Mouse (Mus musculus) left cerebral cortex, adult 9 months (tissue): ENCODE data around the gene Slc39a11.

ENCODE experiments used
- DNase-seq, 2 experiments: peaks; one replicate each; pipeline ENCODE4 v3.0.0; 2022; ENCODE audit warnings: low spot score in 2 of 2

Slc39a11 gene

DNA sequence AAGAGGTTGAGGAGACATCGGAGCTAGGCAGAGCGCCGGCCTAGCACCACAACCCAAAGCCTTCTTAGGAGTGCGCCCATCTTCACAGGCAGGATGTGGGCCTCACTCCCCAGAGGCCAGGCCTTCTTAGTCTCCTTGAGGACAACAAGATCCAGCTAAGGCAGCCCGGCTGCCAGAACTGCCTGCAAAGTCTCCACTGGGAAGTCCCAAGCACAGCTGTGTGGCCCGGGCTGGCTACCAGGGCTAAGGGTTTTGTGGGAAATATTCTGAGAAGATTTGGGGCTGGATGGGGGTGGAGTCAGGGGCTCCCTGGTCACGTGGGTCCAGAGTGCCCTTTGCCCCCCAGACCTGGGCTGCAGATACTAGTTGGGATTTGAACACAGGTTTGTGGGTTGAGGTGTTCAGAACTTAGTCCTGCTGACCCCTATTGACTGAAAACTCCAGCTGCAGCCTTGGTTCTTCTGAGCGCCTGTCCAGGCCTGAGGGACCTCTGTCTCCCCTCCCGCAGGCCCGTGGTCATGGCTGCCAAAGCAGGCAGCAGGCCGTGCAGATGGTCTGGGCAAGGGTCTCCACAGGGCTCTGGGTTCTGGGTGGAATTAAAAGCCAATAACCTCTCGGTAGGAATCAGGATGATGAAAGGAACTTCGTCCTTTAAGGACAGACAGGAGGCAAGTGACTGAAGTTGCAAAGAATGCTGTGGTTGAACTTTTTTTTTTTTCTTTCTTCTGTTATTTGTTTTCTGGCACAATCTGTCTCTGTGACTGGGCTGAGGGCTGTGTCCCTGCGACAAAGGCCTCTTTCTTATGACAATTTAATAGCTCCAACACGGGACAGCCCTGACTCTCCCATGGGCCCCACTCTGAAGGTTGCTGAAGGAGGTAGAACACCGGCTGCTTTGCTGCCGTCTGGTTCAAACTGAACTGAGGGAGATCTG lies 357.8 kb downstream of the Slc39a11 start:
- no peak for DNase-seq

DNA sequence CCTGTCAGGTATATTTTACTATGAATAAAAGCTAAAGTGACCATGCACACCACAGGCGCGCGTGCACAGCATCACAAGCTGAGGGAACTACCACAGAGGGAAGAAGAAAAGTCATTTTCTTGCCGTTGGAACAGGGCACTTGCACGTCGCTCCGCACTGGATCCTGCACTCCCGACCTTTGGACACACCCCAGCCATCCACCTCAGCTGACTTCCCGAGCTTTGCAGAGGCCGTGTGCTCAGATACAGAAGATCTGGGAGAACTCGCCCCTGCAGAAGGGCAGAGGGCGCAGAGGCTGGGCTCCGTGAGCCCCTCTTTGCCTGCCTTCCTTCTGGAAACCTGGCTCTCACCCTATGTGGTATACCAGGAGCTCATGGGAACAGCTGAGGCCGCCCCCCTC lies 359.0 kb downstream of the Slc39a11 start:
- DNase-seq, result no peak

DNA sequence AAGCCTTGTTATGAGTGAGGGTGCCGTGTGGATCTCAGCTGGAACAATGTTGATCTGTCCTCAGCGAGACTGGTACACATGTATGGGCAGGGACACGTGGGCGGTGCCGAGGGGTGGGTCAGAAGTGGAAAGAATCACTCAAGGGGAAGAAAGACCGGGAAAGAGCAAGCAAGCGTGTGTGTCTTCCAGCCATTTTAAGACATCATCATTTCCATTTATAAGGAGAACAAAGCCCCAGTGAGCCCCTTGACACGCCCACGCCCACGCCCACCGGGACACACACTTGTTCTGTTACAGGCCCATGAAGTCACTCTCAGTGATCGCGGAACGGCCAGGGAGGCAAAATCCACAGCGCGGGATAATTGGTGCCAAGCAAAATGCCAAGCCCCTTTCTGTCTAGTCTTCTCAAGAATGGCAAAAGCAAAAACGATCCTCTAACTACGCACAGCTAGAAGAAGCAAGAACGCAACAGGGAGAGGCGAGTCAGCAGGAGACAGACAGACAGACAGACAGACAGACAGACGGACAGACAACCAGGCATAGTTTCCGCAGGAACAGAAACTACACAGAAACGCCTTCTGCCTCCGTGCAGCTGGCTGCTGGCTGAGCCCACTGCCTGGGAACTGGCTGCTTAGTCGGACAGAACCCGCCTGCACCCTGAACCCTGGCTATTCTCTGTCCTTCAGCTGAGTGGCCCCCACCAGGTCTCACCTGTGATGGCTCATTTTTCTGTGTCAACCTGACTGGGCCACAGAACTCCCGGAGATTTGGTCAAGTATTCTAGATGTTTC lies 364.7 kb downstream of the Slc39a11 start:
- DNase-seq, result no peak

DNA sequence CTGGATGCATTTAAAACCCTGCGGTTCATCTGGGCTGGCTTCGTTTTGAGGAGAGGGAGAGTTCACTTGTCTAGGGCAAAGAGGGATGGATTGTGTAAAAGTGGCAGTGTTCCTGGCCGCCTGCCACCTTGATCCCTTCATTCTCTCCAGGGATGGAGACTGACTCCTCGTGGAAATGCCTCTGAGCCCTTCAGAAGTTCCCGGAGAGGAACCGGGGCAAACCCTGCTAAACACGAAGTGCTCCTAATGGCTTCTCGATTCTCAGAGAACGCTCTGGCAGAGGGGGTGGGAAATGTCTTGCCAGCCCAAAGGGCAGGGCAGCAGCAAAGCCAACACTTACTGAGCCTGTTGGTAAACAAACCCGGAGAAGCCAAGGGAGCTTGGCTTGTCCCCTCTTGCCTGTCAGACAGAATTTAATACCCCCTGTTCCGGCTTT lies 366.5 kb downstream of the Slc39a11 start:
- peak in 1 of 2 experiments; percentile 22 for DNase-seq

DNA sequence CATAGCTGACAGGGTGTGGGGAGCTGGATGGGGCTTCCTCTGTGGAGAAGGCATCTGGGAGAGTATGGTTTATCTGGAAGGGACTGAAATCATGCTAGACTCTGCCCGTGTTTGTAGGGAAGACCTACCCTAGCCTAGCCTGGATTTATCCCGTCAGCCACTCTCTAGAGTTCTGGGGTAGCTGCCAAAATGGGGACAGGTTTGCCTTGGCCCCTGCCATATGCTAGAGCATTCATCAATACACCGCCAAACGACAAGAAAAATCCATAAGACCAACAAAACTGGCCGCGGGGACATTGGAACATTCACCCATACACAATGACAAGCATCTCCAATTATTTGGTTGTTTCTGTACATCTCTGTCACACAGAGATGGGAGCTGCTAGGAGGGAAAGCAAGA lies 371.6 kb downstream of the Slc39a11 start:
- no peak for DNase-seq

DNA sequence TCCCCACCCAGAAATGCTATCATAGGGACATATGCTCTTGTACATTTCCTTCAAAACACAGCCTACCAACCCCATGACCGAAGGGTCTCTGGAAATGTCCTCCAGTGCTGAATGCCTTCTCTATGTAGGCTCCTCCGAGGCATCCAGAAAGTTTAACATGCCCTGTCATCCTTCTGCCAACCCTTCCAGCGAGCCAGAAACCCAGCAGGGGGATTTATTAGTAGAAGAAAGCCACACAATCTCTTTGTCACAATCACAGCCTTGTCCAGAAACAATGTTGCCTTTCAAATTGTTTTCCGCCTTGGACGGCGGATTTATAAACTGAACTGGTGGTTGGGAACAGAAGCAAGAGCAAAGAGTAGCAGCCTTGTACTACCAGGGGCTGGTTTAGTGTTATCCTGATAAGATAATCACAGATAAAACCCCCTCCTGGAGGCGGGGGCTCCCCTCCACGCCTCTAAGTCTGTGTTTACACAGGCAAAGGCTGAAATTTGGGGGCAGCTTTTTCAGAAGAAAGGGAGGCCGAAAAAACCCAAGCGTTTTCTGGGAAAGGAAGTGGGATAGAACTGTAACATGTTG lies 372.8 kb downstream of the Slc39a11 start:
- peak in 1 of 2 experiments; percentile 47 for DNase-seq

DNA sequence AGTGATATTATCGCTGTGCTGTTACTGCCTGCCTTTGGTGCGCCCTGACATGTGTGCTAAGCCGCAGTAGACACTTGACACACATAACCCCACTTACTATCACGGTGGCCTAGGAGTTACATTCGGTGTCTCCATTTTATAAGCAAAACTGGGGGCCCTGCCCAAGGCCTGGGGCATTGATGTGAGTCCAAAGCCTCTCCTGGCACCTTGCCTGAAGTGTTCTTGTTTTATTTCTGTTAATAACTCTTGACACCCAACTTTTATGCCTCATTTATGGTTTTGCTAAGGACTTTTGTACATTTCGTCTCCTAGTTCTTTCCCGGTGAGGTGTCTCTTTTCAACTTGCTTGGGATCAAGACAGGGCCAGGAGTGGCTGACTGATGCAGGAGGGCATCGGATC lies 373.4 kb downstream of the Slc39a11 start:
- DNase-seq, result no peak

DNA sequence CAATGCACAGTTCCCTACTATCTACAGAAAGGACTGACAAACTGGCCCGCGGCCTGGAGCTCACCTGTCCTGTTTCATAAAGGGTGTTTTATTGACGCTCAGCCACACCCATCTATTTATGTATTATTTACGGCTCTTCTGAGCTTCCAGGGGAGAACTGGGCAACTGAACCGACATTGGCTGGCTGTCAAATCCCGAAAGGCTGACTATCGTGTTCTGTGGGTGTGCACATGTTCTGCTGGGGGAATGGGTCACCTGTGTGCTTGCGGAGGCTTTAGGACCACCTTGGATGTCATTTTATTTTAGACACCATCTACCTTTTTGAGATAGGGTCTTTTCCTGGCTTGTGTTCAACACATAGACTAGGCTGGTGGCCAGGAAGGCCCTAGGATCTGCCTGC lies 375.8 kb downstream of the Slc39a11 start:
- no peak for DNase-seq

DNA sequence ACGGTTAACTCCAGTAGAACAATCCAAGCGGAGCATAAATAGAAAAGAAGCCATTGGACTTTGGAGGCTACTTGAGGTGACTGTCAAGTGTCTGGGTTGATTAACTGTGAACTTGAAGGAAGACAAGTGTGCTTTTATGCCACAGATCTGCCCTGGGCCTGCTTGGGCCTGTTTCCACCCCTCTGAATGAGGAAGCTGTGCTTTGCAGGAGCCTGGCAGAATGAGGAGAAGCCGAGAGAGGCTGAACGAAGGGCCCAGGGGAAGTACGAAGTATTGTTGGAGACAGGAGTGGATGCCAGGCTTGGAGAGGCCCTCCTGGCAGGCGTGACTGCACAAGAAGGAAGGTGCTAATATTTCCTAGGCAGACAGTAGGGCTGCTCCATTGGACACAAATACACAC lies 378.0 kb downstream of the Slc39a11 start:
- DNase-seq, result no peak

DNA sequence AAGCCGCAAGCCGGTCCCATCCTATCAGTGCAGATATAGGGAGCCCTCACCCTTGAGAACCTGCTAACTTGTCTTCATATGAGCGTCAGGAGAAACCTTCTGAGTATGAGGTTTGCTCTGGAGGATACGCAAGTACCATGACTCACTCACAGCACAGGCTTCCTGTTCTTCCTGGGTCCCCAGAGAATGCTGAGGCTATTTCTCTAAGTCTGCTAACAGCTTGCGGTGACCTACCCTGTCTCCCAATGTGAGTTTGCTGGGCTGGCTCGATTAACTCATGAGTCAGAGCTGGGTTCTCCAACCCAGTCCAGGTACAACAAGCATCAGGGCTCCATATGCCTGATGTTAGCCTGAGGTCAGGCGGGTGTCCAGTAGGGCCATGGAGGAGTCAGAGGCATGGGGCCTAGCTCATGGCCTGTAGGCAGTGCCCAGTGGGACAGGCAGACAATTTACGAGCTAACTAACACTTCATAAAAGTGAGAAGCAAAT lies 381.0 kb downstream of the Slc39a11 start:
- no peak for DNase-seq

DNA sequence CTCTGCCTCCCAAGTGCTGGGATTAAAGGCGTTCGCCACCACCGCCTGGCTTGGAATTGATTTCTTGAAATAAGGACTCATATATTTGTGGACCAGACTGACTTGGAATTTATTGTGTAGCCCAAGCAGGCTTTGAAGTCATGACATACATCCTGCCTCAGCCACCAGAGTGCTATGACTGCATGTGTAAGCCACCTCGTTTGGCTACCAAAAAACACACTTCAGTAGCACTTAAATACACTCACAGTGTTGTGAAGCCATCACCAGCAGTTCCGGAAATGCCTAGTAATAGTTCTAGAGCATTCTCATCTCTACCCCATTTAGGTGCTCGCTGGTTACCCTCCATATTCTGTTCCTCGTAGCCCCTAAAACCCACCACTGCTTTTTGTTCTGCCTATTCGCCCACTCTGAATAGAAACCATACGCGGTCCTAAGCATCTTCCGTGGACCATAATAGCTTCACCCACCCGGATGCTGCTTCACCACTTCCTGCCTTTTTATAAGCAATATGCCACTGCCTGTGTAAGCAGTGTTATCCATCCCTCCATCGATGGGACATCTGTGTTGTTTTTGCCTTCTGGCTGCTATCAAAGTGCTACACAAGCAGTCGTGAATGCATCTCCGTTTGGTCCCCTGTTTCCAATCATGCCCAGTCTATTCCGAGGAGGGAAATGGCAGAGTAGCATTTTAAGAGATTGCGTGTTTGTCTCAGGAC lies 382.2 kb downstream of the Slc39a11 start:
- no peak for DNase-seq

DNA sequence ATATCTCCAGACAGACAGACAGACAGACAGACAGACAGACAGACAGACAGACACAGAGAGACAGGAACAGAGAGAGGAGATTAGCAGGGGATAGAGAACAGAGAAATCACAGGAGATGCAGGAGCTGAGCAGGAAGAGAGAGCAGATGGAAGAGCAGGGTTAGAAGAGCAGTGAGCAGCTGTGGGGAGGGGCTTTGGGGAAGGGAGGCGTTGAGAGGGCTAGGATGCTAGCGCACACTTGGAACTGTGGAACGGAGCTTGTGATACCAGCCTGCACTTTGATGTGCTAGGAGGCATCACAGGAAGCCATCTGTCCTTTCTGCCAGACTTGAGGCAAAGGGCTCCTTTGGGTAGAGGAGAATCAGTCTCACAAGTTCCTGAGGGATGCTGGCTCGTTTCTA lies 383.2 kb downstream of the Slc39a11 start:
- DNase-seq, result no peak

DNA sequence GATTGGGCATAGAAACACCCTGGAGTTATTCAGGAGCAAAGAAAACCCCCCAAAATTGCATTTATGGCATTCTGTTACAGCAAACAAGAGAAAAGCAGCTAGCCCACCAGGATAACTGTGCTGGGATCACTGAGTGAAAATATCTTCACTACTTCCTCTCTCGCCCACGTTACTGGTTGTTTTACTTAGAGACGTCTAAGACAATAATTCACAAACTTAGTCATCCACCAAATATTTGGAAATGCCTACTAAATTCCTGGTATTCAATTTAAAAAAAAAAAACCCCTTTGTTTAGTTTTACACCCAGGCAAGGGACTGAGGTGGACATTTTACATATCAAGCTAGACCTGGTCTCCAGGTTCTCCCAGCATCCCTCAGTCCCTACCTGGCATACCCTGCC lies 384.3 kb downstream of the Slc39a11 start:
- DNase-seq, result no peak

DNA sequence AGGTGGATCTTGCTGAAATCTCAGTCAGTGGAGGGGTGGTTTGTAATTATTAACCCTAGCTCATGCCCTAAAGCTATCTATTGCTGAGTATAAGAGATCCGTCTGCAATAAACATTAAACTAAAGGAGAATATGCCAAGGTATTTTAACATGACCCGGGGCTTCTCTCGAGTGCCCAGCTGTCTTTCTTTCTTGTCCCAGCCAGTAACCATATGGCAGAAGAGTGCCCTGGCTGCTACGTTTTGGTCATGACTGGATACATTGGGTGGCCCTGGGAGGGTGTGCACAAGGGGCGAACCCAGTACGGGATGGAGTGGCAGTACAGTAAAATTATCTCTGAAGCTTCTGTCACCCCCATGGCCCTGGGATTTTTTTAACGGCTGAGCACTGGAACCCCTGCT lies 385.9 kb downstream of the Slc39a11 start:
- DNase-seq, result no peak

DNA sequence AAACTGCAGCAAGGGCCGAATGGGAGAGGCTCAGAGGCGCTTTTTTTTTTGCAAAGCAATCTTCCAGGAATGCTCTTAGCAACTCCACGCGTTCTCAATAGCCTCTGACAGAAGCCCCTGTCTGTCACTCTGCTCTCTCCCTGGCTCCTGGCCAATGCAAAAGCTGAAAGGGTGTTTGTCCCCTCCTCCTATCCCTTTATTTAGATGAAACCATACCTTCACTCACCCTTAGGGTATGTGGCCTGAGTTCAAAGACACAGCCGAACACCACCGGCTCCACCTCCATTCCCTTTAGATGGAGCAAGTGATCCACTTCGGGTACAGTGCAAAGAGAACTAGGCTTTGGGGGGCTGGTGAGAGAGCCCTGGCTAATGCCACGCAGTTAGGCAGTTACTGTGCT lies 387.8 kb downstream of the Slc39a11 start:
- no peak for DNase-seq

DNA sequence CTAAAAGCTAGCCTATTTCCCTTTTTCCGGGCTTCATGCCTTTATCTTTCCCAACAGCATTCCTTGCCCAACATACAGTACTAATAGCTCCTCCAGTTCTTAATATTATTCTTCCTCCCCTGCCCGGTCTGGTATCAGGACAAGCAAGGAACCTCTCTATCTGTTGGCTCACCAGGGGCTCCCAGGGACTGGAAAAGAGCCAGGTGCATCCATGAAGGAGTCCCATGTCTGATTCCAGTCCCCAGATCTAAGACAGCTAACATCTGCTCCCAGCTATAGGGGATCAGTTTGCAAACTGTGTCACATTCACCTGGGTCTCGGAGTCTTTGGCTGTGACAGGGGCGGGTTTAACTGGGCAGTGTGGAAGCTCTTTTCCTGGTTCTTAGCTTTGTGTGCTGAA lies 388.5 kb downstream of the Slc39a11 start:
- DNase-seq, result no peak

DNA sequence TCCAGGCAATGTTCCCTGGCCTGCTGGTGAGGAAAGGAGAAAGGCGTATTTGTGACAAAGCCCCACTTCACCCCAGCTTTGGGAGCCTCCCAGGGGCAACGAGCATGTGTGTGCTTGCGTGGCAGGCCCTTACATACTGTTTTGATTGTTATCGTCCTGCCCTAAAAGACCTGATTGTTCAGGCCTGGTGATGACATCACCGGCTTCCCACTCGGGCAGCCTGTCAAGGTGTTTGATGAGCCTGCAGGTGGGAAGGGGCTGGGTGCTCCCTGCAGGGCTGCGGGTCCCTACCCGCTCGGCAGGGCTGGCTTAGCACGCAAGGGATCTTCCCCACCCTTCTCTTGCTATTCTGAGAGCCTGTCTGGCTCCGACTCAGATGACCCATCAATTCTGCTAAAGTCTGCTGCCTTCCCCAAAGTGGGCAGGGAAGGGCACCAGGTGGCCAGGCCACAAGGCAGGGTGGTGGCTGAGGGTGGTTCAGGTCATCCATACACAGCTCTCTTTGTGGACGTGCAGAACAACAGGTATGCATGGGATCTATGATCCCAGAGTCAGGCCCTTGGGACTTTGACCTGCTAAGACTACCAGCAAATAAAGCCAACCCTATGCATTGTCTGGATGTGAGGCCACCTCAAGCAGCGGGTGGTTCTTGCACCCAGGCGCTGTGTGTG lies 390.0 kb downstream of the Slc39a11 start:
- no peak for DNase-seq

DNA sequence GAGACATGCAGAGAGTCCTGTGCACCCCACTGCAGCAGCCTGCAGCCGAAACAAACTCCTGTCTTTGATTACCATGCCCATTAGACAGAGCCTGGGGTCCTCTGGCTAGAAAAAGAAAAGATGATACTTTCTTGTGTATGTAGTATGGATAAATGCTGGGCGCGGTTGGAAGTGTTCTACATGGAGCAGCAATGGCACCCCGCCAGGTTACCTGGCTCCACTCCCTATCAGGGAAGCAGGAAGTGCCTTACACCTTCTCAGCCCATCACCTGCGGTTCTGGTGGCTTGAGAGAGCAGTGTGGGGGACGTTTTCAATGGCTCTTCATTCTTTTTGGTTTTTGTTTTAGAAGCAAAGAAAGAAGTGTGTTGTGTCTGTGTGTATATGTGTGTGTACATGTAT lies 391.9 kb downstream of the Slc39a11 start:
- DNase-seq, result no peak

DNA sequence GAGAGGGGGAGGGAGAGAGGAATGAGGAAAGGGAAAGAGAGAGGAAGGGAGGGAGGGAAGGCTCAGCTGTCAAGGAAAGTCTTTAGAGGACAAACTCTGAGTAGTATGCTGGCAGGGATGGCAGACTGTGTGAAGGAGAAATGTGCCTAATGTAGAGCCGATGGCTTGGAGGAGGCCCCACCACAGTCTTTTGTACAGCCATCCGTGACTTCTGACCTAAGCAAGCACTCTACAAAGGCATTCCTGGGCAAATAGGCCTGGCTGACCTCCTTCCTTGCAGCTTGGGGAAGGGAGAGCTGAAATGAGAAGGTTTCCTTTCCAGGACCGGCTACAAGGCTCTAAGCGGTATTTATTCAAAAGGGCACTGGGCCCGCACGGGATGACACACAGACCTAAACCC lies 395.2 kb downstream of the Slc39a11 start:
- DNase-seq, result no peak

DNA sequence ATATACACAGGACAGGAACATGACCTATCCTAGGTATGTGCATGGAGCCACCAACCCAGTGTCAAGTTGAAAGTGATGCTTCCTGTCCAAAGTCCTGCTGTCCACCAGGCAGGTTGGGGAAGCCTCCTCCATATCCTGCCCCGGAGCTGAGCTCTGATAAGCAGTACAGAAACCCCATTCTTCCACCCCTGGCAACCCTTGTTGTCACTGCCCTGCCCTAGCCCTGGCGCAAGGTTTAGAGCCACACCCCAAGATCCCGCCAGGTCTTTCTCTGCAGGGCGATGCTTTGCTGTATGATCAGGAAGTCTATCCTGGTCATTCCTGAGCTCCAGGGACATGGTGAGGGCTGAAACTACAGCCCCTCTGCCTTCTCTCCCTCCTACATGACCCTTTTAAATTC lies 396.7 kb downstream of the Slc39a11 start:
- DNase-seq, result no peak

DNA sequence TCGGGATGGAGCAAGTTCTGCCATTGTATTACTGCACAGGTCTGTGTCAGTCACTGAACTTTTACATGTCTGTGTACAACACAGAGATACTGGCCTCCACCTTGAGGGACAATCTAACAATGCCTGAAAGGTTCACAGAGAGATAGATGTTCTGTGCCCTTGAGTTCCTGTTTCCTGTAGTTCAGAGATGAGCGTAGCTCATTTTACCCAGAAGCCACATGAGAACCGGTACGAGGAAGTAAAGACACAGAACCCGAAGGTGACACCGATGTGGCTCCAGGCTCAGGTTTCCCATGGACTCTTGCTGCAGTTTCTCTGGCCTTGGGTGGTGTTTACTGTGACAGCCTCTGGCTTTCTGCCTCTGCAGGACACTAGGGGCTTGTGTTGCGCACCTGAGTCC lies 398.7 kb downstream of the Slc39a11 start:
- no peak for DNase-seq
